Mouse (Mus musculus) urinary bladder, postnatal 4 days (tissue): ENCODE measurements around the gene Pik3r1.

Source experiments
- DNase-seq, 2 experiments: peaks; one replicate each; pipeline ENCODE4 v3.0.0; 2021 to 2022; ENCODE audit warnings: low spot score in 2 of 2

The Pik3r1 gene

GRCm38 (mm10) chr13:101767809-101768629, at the start of gene Pik3r1:
Pik3r1 (minus strand) TSS chr13:101768217.
- DNase-seq: peak; percentile 95 to 98

GRCm38 (mm10) chr13:101813267-101813900, 45.4 kb upstream of the Pik3r1 start:
- DNase-seq: peak in 1 of 2 experiments; percentile 41

GRCm38 (mm10) chr13:101812341-101812740, 44.3 kb upstream of the Pik3r1 start:
- DNase-seq: no peak

- peak in 1 of 2 experiments; percentile 46 for DNase-seq
Measured at GRCm38 (mm10) chr13:101811882-101812281, 43.9 kb upstream of the Pik3r1 start.

GRCm38 (mm10) chr13:101810667-101811066, 42.6 kb upstream of the Pik3r1 start:
- DNase-seq: no peak

GRCm38 (mm10) chr13:101809796-101810195, 41.8 kb upstream of the Pik3r1 start:
- DNase-seq: no peak

- no peak for DNase-seq
Measured at GRCm38 (mm10) chr13:101805559-101806091, 37.6 kb upstream of the Pik3r1 start.

- peak; percentile 47 to 66 for DNase-seq
Measured at GRCm38 (mm10) chr13:101801372-101802186, 33.6 kb upstream of the Pik3r1 start.

GRCm38 (mm10) chr13:101800833-101801371, 32.9 kb upstream of the Pik3r1 start:
- no peak for DNase-seq

GRCm38 (mm10) chr13:101800021-101800596, 32.1 kb upstream of the Pik3r1 start:
- no peak for DNase-seq

- no peak for DNase-seq
Measured at GRCm38 (mm10) chr13:101799318-101799717, 31.3 kb upstream of the Pik3r1 start.

- DNase-seq: no peak
Measured at GRCm38 (mm10) chr13:101798522-101798921, 30.5 kb upstream of the Pik3r1 start.

- no peak for DNase-seq
Measured at GRCm38 (mm10) chr13:101796983-101797382, 29.0 kb upstream of the Pik3r1 start.

- no peak for DNase-seq
Measured at GRCm38 (mm10) chr13:101785705-101786104, 17.7 kb upstream of the Pik3r1 start.

GRCm38 (mm10) chr13:101784651-101785289, 16.8 kb upstream of the Pik3r1 start:
- no peak for DNase-seq

GRCm38 (mm10) chr13:101779011-101779410, 11.0 kb upstream of the Pik3r1 start:
- no peak for DNase-seq

- no peak for DNase-seq
Measured at GRCm38 (mm10) chr13:101777851-101778250, 9.8 kb upstream of the Pik3r1 start.

- no peak for DNase-seq
Measured at GRCm38 (mm10) chr13:101771071-101771470, 3.1 kb upstream of the Pik3r1 start.

GRCm38 (mm10) chr13:101769955-101770354, 1.9 kb upstream of the Pik3r1 start:
- DNase-seq: no peak

- DNase-seq: peak; percentile 66 to 75
Measured at GRCm38 (mm10) chr13:101768630-101768991, 594 bp upstream of the Pik3r1 start.
